Mouse (Mus musculus) lung, adult 2 months (tissue): ENCODE data around the gene Akr1d1.

ENCODE experiments used
- CTCF ChIP-seq: fragments of 200-500 bp; IDR thresholded peaks from 2 replicates; pipeline ENCODE4 v1.5.1; 2011; ENCODE audit warnings: mild to moderate bottlenecking, low read length, control low read depth; ENCODE audit not compliant: insufficient read depth
- POLR2A ChIP-seq: fragments of 200-500 bp; IDR thresholded peaks from 2 replicates; pipeline ENCODE4 v1.6.1; 2011; ENCODE audit warnings: low read depth, mild to moderate bottlenecking, control low read depth, low read length, borderline replicate concordance; ENCODE audit errors: extremely low read depth

- no peak for TF ChIP-seq CTCF
- no peak for TF ChIP-seq POLR2A
These were observed 43.5 kb upstream of the Akr1d1 start for GRCm38 (mm10) chr6:37486502-37486901.
